Mouse (Mus musculus) MEL (cell line): Measurements from ENCODE around the gene Tmeff2. TPM values are rescaled to one million over a fixed set of nuclear protein-coding genes. Genes with fewer than 3 reads are reported as not detected.

ENCODE experiments used
- DNase-seq: peaks from one replicate; pipeline ENCODE4 v3.0.0; 2011; ENCODE audit warnings: low read depth, low spot score
- H3K27ac ChIP-seq: 2 replicates; pipeline ENCODE4 v1.5.1; 2012; ENCODE audit warnings: low read depth, mild to moderate bottlenecking, control low read depth, low read length, moderate library complexity; ENCODE audit not compliant: control insufficient read depth
- H3K27me3 ChIP-seq, 2 experiments: fragments of 150-350 bp in 1 of 2; sonication (generic) in 1 of 2; 2 replicates each; pipeline ENCODE4 v1.6.1; 2012; ENCODE audit warnings: low read length in 2 of 2, mild to moderate bottlenecking in 2 of 2, improper control_type of control experiment in 1 of 2, moderate library complexity in 1 of 2; ENCODE audit not compliant: insufficient read depth in 2 of 2, control insufficient read depth in 1 of 2
- H3K36me3 ChIP-seq, 2 experiments: 2 replicates each; pipeline ENCODE4 v1.6.1; 2012 to 2014; ENCODE audit warnings: low read length in 2 of 2, improper control_type of control experiment in 1 of 2, inconsistent platforms in 1 of 2, mild to moderate bottlenecking in 1 of 2; ENCODE audit not compliant: insufficient read depth in 2 of 2, control insufficient read depth in 1 of 2
- H3K4me1 ChIP-seq, 2 experiments: fragments of 150-350 bp in 1 of 2; sonication (generic) in 1 of 2; 2 replicates each; pipeline ENCODE4 v1.6.1; 2012; ENCODE audit warnings: low read length in 2 of 2, improper control_type of control experiment in 1 of 2, mild to moderate bottlenecking in 1 of 2; ENCODE audit not compliant: insufficient read depth in 2 of 2, control insufficient read depth in 1 of 2
- H3K4me3 ChIP-seq, 2 experiments: fragments of 150-350 bp in 1 of 2; sonication (generic) in 1 of 2; 2 replicates each; pipeline ENCODE4 v1.5.1; 2012; ENCODE audit warnings: low read depth in 2 of 2, low read length in 2 of 2, mild to moderate bottlenecking in 2 of 2, moderate library complexity in 2 of 2, control low read depth in 1 of 2, improper control_type of control experiment in 1 of 2; ENCODE audit not compliant: control insufficient read depth in 1 of 2, insufficient read depth in 1 of 2
- H3K79me2 ChIP-seq: 2 replicates; pipeline ENCODE4 v1.6.1; 2012; ENCODE audit warnings: mild to moderate bottlenecking, low read length, moderate library complexity; ENCODE audit not compliant: control insufficient read depth, poor library complexity, insufficient read depth
- H3K9ac ChIP-seq: 2 replicates; pipeline ENCODE4 v1.6.1; 2012; ENCODE audit warnings: low read depth, mild to moderate bottlenecking, control low read depth, low read length, moderate library complexity; ENCODE audit not compliant: control insufficient read depth, poor library complexity, severe bottlenecking
- H3K9me3 ChIP-seq: fragments of 150-350 bp; sonication (generic); replicated peaks from 2 replicates; pipeline ENCODE4 v1.6.1; 2012; ENCODE audit warnings: mild to moderate bottlenecking, low read length, improper control_type of control experiment, moderate library complexity; ENCODE audit not compliant: insufficient read depth
- BHLHE40 ChIP-seq: IDR thresholded peaks from 2 replicates; pipeline ENCODE4 v1.6.1; 2012; ENCODE audit warnings: low read depth, mild to moderate bottlenecking, inconsistent platforms, low read length, improper control_type of control experiment, borderline replicate concordance
- CHD1 ChIP-seq: IDR thresholded peaks from 2 replicates; pipeline ENCODE4 v1.6.1; 2012; ENCODE audit warnings: low read depth, mild to moderate bottlenecking, inconsistent platforms, low read length, improper control_type of control experiment
- CHD2 ChIP-seq: IDR thresholded peaks from 2 replicates; pipeline ENCODE4 v1.6.1; 2011; ENCODE audit warnings: low read length, improper control_type of control experiment
- E2F4 ChIP-seq: IDR thresholded peaks from 2 replicates; pipeline ENCODE4 v1.6.1; 2011; ENCODE audit warnings: low read depth, low read length, improper control_type of control experiment, borderline replicate concordance
- EP300 ChIP-seq, 2 experiments: IDR thresholded peaks; 2 replicates each; pipeline ENCODE4 v1.6.1; 2011; ENCODE audit warnings: improper control_type of control experiment in 2 of 2, low read length in 2 of 2, low read depth in 1 of 2, mild to moderate bottlenecking in 1 of 2
- GATA1 ChIP-seq: IDR thresholded peaks from 2 replicates; pipeline ENCODE4 v1.6.1; 2011; ENCODE audit warnings: low read depth, low read length, improper control_type of control experiment
- HCFC1 ChIP-seq: IDR thresholded peaks from 2 replicates; pipeline ENCODE4 v1.6.1; 2012; ENCODE audit warnings: low read depth, mild to moderate bottlenecking, inconsistent platforms, low read length, improper control_type of control experiment, moderate library complexity
- MAX ChIP-seq: IDR thresholded peaks from 2 replicates; pipeline ENCODE4 v1.6.1; 2011; ENCODE audit warnings: low read length, improper control_type of control experiment
- MEF2A ChIP-seq: IDR thresholded peaks from 2 replicates; pipeline ENCODE4 v1.6.1; 2014; ENCODE audit warnings: low read depth, mild to moderate bottlenecking, inconsistent platforms, low read length, improper control_type of control experiment; ENCODE audit not compliant: poor library complexity, insufficient replicate concordance, severe bottlenecking; ENCODE audit errors: extremely low read depth
- MXI1 ChIP-seq: IDR thresholded peaks from 2 replicates; pipeline ENCODE4 v1.6.1; 2011; ENCODE audit warnings: mild to moderate bottlenecking, low read depth, low read length, improper control_type of control experiment
- MYC ChIP-seq: IDR thresholded peaks from 2 replicates; pipeline ENCODE4 v1.6.1; 2011; ENCODE audit warnings: low read depth, mild to moderate bottlenecking, low read length, improper control_type of control experiment, moderate library complexity
- NELFE ChIP-seq: IDR thresholded peaks from 2 replicates; pipeline ENCODE4 v1.6.1; 2011; ENCODE audit warnings: low read depth, low read length, improper control_type of control experiment
- RAD21 ChIP-seq: IDR thresholded peaks from 2 replicates; pipeline ENCODE4 v1.6.1; 2011; ENCODE audit warnings: mild to moderate bottlenecking, low read depth, low read length, improper control_type of control experiment
- SIN3A ChIP-seq: IDR thresholded peaks from 2 replicates; pipeline ENCODE4 v1.6.1; 2012; ENCODE audit warnings: low read length, improper control_type of control experiment, inconsistent platforms
- TCF12 ChIP-seq: IDR thresholded peaks from 2 replicates; pipeline ENCODE4 v1.6.1; 2014; ENCODE audit warnings: low read depth, mild to moderate bottlenecking, inconsistent platforms, low read length, improper control_type of control experiment, moderate library complexity
- USF2 ChIP-seq, 2 experiments: IDR thresholded peaks; 2 replicates each; pipeline ENCODE4 v1.6.1; 2011 to 2012; ENCODE audit warnings: improper control_type of control experiment in 2 of 2, low read length in 2 of 2, borderline replicate concordance in 1 of 2, inconsistent platforms in 1 of 2, low read depth in 1 of 2, mild to moderate bottlenecking in 1 of 2; ENCODE audit not compliant: insufficient read depth in 1 of 2
- ZMIZ1 ChIP-seq: IDR thresholded peaks from 2 replicates; pipeline ENCODE4 v1.6.1; 2012; ENCODE audit warnings: low read depth, mild to moderate bottlenecking, inconsistent platforms, low read length, improper control_type of control experiment, moderate library complexity
- polyA plus RNA-seq, 2 experiments: library from polyadenylated mRNA; stranded (reverse) in 1 of 2; unstranded in 1 of 2; fragments of >175 nt in 1 of 2; fragments of >200 nt in 1 of 2; gene quantifications; 2 replicates each; pipeline versions ENCODE4 v1.2.1 to v1.2.4; 2012; ENCODE audit warnings: low replicate concordance in 2 of 2, low read depth in 1 of 2; ENCODE audit not compliant: insufficient read length in 2 of 2, insufficient read depth in 1 of 2, missing spikeins in 1 of 2
- total RNA-seq: library from RNA; depleted of rRNA; stranded (reverse); fragments of 300-350 nt; gene quantifications from 2 replicates; pipeline ENCODE4 v1.2.3, GENCODE M21; 2012

Tmeff2 gene
- total and polyA plus RNA-seq, 3 experiments: not detected

DNA sequence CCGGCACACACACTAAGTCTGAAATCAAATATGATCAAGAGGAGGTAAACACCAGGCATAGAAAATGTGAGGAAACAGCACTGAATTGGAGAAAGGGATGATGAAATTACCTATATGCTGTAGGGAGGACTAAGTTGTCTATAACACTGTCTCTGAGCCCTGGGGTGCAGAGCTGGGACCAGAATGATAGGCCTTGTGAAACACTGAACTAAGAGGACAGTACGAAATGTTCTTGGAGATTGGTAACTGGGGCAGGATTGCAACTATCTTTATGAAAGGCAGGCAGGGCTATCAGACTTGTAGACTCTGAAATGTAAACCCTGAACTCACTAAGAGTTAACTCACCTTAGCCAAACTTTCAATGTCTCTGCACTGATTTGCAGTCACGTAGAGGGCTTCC is 242.3 kb downstream of the Tmeff2 start:
- no peaks in the 10 kb centered on the region for H3K27me3 ChIP-seq
- no peak overlapping the region for H3K9ac ChIP-seq
- no peak overlapping the region for H3K4me3 ChIP-seq
- H3K9me3 ChIP-seq: no peaks in the 10 kb centered on the region
- no peak for DNase-seq
- H3K36me3 ChIP-seq: no peaks in the 10 kb centered on the region
- no peak overlapping the region for H3K27ac ChIP-seq
- TF ChIP-seq MAX: no peak
- TF ChIP-seq EP300 (IDR thresholded peaks at IDR 0.05; ENCODE audit: low read depth in 1 of 2, low read length in 2 of 2): no peak
- no peaks in the 10 kb centered on the region for H3K79me2 ChIP-seq
- H3K4me1 ChIP-seq: no peaks in the 10 kb centered on the region

GRCm38 (mm10) chr1:51145693-51146092 is 245.2 kb downstream of the Tmeff2 start:
- TF ChIP-seq USF2 (IDR thresholded peaks at IDR 0.05; ENCODE audit: borderline replicate concordance in 1 of 2, insufficient read depth in 1 of 2, low read depth in 1 of 2, low read length in 2 of 2) (no peak), MAX (no peak), EP300 (IDR thresholded peaks at IDR 0.05; ENCODE audit: low read depth in 1 of 2, low read length in 2 of 2) (no peak), BHLHE40 (no peak), TCF12 (no peak), CHD1 (no peak), NELFE (no peak), ZMIZ1 (no peak), E2F4 (no peak), MXI1 (no peak), CHD2 (no peak), MYC (no peak), GATA1 (no peak), SIN3A (no peak), RAD21 (no peak), MEF2A (no peak), HCFC1 (no peak)
- Histone ChIP-seq H3K9ac (no peak overlapping the region), H3K79me2 (no peaks in the 10 kb centered on the region), H3K27me3 (no peaks in the 10 kb centered on the region), H3K4me1 (no peaks in the 10 kb centered on the region), H3K9me3 (no peaks in the 10 kb centered on the region), H3K27ac (no peak overlapping the region), H3K36me3 (no peaks in the 10 kb centered on the region), H3K4me3 (no peak overlapping the region)
- no peak for DNase-seq
